Mouse (Mus musculus) frontal cortex, postnatal 36 days (tissue): ENCODE results near the gene Spint1.

Experiments
- DNase-seq, 2 experiments: peaks; one replicate each; pipeline ENCODE4 v3.0.0; 2022; ENCODE audit warnings: low spot score in 2 of 2

Gene Spint1

GRCm38 (mm10) chr2:119242548-119242947 lies 5.4 kb downstream of the Spint1 start:
- no peak for DNase-seq

- no peak for DNase-seq
These were observed 8.1 kb downstream of the Spint1 start for GRCm38 (mm10) chr2:119245246-119245645.

GRCm38 (mm10) chr2:119247904-119248303 lies 10.7 kb downstream of the Spint1 start:
- no peak for DNase-seq

- DNase-seq: no peak
These were observed 12.5 kb downstream of the Spint1 start for GRCm38 (mm10) chr2:119249592-119250061.

- no peak for DNase-seq
These were observed 13.2 kb downstream of the Spint1 start for GRCm38 (mm10) chr2:119250377-119250776.

- DNase-seq: peak; percentile 77 to 80
These were observed 13.8 kb downstream of the Spint1 start for GRCm38 (mm10) chr2:119250826-119251478.

- no peak for DNase-seq
These were observed 17.8 kb downstream of the Spint1 start for GRCm38 (mm10) chr2:119254976-119255375.

GRCm38 (mm10) chr2:119260518-119260917 lies 23.4 kb downstream of the Spint1 start:
- DNase-seq: no peak

- DNase-seq: no peak
These were observed 24.2 kb downstream of the Spint1 start for GRCm38 (mm10) chr2:119261326-119261725.

GRCm38 (mm10) chr2:119262978-119263377 lies 25.8 kb downstream of the Spint1 start:
- DNase-seq: no peak

GRCm38 (mm10) chr2:119263813-119264212 lies 26.7 kb downstream of the Spint1 start:
- no peak for DNase-seq

- DNase-seq: no peak
These were observed 33.1 kb downstream of the Spint1 start for GRCm38 (mm10) chr2:119270286-119270642.

- peak; percentile 50 to 67 for DNase-seq
These were observed 33.6 kb downstream of the Spint1 start, which contains the start of gene Rhov for GRCm38 (mm10) chr2:119270643-119271331. Gene Rhov, minus strand, starts transcription at chr2:119271272.

GRCm38 (mm10) chr2:119274126-119274525 lies 37.0 kb downstream of the Spint1 start:
- DNase-seq: no peak

GRCm38 (mm10) chr2:119276926-119277325 lies 39.8 kb downstream of the Spint1 start:
- DNase-seq: no peak

- DNase-seq: no peak
These were observed 40.6 kb downstream of the Spint1 start for GRCm38 (mm10) chr2:119277810-119278209.

GRCm38 (mm10) chr2:119281899-119282565 lies 44.9 kb downstream of the Spint1 start:
- DNase-seq: no peak

- no peak for DNase-seq
These were observed 50.2 kb downstream of the Spint1 start for GRCm38 (mm10) chr2:119287372-119287771.

- DNase-seq: peak; percentile 99
These were observed 51.2 kb downstream of the Spint1 start, which contains the start of gene Vps18 for GRCm38 (mm10) chr2:119288270-119288882. Gene Vps18, plus strand, starts transcription at chr2:119288740.

GRCm38 (mm10) chr2:119289014-119289416 lies 51.9 kb downstream of the Spint1 start:
- DNase-seq: no peak

GRCm38 (mm10) chr2:119292281-119292680 lies 55.1 kb downstream of the Spint1 start:
- DNase-seq: no peak

GRCm38 (mm10) chr2:119292852-119293251 lies 55.7 kb downstream of the Spint1 start:
- DNase-seq: no peak
